Mouse (Mus musculus): ENCODE data around the gene Glis1. TPM values are rescaled to one million over a fixed set of nuclear protein-coding genes. Genes with fewer than 3 reads are reported as not detected.

The Glis1 gene
- polyA plus RNA-seq, 1 experiment from 2014 or later, result 0.18 TPM

DNA sequence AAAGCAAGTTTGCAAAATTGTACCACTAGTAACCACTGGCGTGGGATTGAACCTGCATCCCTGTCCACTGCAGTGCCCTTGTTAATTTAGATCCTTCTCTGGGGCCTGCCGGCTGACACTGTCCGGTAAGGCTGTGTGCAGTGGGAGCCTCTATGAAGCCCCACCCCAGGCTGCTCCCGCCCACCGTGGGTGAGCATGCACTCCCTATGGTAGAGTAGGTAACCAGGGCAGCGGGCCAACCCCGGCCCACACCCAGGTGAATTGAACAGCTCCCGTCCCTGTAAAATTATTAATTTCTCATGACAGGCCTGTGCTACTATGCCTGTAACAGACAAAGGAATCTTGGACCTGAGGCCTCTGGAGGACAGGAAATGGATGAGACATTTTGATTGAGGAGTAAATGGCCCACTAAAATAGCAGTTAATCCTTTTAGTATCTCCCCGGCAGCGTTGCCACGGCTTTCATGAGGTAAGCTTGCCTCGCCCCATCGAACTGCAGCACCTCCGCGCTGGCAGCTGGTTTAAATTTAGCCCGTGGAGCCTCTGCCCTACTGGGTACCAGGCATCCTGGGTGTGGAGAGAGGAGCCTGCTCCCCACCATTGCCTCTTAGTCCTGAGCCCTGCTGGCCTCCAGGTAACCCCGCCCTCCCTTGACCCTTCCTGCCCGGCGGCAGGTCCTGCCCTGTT is 136.1 kb downstream of the Glis1 start:
- H3K4me1 ChIP-seq (replicated peaks; ENCODE audit: control insufficient read depth, insufficient read depth, low read length), result no peaks in the 10 kb centered on the region
- no peaks in the 10 kb centered on the region for H3K36me3 ChIP-seq (ENCODE audit: control insufficient read depth, insufficient read depth)
- no peak for TF ChIP-seq CTCF (IDR thresholded peaks at IDR 0.05; ENCODE audit: low read depth)
- H3K9me3 ChIP-seq (ENCODE audit: control insufficient read depth), result no peaks in the 10 kb centered on the region
- H3K9ac ChIP-seq (ENCODE audit: low read depth, low read length), result no peak overlapping the region
- H3K27ac ChIP-seq (ENCODE audit: low read depth, low read length), result no peak overlapping the region
- WGBS, result 32% methylated on average over 19 of the region's 19 CpGs
- ATAC-seq, result no peak
- H3K27me3 ChIP-seq (replicated peaks; ENCODE audit: control insufficient read depth, insufficient read depth, low read length), result no peaks in the 10 kb centered on the region
- H3K4me2 ChIP-seq (replicated peaks; ENCODE audit: low read depth), result peak overlapping the region; percentile 21; the same call in 1 of the 2 replicates
- no peak overlapping the region for H3K4me3 ChIP-seq (ENCODE audit: low read depth, low read length)

DNA sequence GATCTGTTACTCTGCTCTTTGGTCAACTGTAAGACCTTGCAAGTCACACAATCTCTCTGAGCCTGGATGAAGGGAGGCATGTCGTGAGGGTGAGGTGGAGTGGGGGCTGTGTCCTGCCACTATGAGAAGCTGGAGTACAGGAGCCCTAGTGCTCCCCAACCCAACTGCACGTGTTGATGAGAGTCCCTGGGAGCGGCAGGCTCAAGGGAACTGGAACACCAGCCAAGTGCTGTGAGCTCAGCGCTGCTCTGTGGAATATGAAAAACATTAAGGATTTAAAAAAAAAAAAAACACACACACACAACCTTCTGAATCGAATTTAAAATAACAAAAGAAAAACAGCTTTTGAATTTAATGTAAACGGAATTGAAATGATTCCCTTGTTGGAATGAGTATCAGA is 141.4 kb downstream of the Glis1 start:
- no peak overlapping the region for H3K4me3 ChIP-seq (ENCODE audit: low read depth, low read length)
- no peak for ATAC-seq
- 53% methylated on average over 6 of the region's 6 CpGs for WGBS

DNA sequence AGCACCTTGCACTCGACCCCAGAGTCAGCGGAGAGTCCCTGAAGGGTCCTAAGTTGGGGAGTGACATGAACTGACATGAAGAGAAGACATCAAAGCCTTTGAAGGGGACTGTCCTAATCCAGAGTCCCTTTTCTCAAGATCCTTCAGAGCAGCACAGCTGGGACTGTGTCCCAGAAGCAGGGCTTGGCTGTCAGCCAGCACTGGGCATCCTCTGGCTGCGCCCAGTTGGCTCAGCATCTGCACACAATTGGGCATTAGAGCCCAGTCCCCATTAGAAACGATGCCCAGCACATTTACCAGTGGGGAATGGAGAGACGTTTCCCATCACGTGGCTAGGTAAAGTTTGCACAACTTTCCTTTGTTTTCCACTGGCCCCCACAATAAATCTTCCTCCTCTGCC is 142.4 kb downstream of the Glis1 start:
- TF ChIP-seq CTCF (IDR thresholded peaks at IDR 0.05; ENCODE audit: low read depth), result no peak
- Histone ChIP-seq H3K27ac (ENCODE audit: low read depth, low read length) (no peak overlapping the region), H3K4me2 (replicated peaks; ENCODE audit: low read depth) (no peak overlapping the region), H3K9ac (ENCODE audit: low read depth, low read length) (no peak overlapping the region), H3K4me1 (replicated peaks; ENCODE audit: control insufficient read depth, insufficient read depth, low read length) (no peaks in the 10 kb centered on the region), H3K4me3 (ENCODE audit: low read depth, low read length) (no peak overlapping the region), H3K9me3 (ENCODE audit: control insufficient read depth) (no peaks in the 10 kb centered on the region), H3K27me3 (replicated peaks; ENCODE audit: control insufficient read depth, insufficient read depth, low read length) (no peaks in the 10 kb centered on the region), H3K36me3 (ENCODE audit: control insufficient read depth, insufficient read depth) (no peaks in the 10 kb centered on the region)
- WGBS, result 38% methylated on average over 6 of the region's 6 CpGs
- no peak for ATAC-seq

More for the DNA sequence above, 141.4 kb downstream of the Glis1 start:
- Histone ChIP-seq H3K9me3 (ENCODE audit: control insufficient read depth) (no peaks in the 10 kb centered on the region), H3K9ac (ENCODE audit: low read depth, low read length) (no peak overlapping the region), H3K4me1 (replicated peaks; ENCODE audit: control insufficient read depth, insufficient read depth, low read length) (no peaks in the 10 kb centered on the region), H3K36me3 (ENCODE audit: control insufficient read depth, insufficient read depth) (no peaks in the 10 kb centered on the region), H3K27ac (ENCODE audit: low read depth, low read length) (no peak overlapping the region), H3K4me2 (replicated peaks; ENCODE audit: low read depth) (no peak overlapping the region), H3K27me3 (replicated peaks; ENCODE audit: control insufficient read depth, insufficient read depth, low read length) (no peaks in the 10 kb centered on the region)
- TF ChIP-seq CTCF (IDR thresholded peaks at IDR 0.05; ENCODE audit: low read depth), result no peak

DNA sequence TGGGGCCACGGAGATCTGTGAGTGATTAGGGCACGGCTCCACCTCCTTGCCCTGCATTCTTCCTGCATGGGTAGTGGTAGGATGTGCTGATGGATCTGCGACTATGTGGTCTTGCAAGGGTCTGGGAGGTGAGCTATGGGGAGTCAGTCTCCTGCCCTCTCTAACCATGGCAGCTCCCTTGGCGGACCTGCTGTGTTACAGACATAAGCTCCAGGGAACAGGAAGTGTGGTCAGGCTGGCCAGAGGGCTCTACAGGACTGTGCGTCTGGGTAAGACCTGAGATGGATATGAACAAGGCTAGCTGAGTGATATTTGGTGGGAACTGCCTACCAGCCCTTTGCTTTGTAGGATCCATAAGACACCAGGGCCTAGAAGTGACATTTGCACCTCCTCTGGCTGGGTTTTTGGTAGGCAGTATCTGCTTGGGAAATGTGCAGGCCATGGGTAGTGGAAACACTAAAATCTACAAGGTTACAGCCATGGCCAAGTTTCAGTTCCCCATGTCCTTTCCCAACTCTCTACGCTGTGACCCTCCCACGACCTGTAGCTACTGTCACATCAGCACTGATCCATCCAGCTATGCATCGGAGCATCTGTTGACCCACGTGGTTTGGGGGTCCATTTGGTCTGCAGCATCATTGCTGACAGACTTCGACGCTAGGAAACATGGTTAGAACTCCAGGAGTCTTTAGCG is 142.9 kb downstream of the Glis1 start:
- Histone ChIP-seq H3K27ac (ENCODE audit: low read depth, low read length) (no peak overlapping the region), H3K9me3 (ENCODE audit: control insufficient read depth) (no peaks in the 10 kb centered on the region), H3K4me3 (ENCODE audit: low read depth, low read length) (no peak overlapping the region), H3K4me1 (replicated peaks; ENCODE audit: control insufficient read depth, insufficient read depth, low read length) (no peaks in the 10 kb centered on the region), H3K9ac (ENCODE audit: low read depth, low read length) (no peak overlapping the region), H3K36me3 (ENCODE audit: control insufficient read depth, insufficient read depth) (no peaks in the 10 kb centered on the region), H3K4me2 (replicated peaks; ENCODE audit: low read depth) (no peak overlapping the region), H3K27me3 (replicated peaks; ENCODE audit: control insufficient read depth, insufficient read depth, low read length) (no peaks in the 10 kb centered on the region)
- ATAC-seq, result no peak
- no peak for TF ChIP-seq CTCF (IDR thresholded peaks at IDR 0.05; ENCODE audit: low read depth)
- 70% methylated on average over 12 of the region's 12 CpGs for WGBS

DNA sequence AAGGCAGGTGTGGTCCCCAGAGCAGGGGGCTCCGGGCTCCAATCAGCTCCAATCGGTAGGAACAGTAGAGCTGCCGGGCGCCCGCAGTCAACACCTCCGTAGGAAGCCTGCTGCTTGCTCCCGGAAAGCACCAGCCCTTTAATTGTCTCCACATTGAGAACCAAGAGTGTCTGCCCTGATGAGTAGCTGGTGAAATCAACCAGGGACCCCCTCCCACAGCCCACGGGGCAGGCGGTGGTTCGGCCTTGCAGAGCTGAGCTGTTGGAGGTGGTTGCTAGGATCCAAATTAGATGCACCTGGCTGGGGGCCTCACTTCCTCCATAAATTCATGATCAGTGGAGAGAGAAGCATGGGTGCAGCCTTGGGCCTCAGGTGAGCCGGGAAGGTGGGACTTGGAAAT is 146.5 kb downstream of the Glis1 start:
- Histone ChIP-seq H3K4me3 (ENCODE audit: low read depth, low read length) (no peak overlapping the region), H3K9me3 (ENCODE audit: control insufficient read depth) (no peaks in the 10 kb centered on the region), H3K4me1 (replicated peaks; ENCODE audit: control insufficient read depth, insufficient read depth, low read length) (no peaks in the 10 kb centered on the region), H3K27me3 (replicated peaks; ENCODE audit: control insufficient read depth, insufficient read depth, low read length) (no peaks in the 10 kb centered on the region), H3K9ac (ENCODE audit: low read depth, low read length) (no peak overlapping the region), H3K4me2 (replicated peaks; ENCODE audit: low read depth) (no peak overlapping the region), H3K27ac (ENCODE audit: low read depth, low read length) (no peak overlapping the region), H3K36me3 (ENCODE audit: control insufficient read depth, insufficient read depth) (no peaks in the 10 kb centered on the region)
- TF ChIP-seq CTCF (IDR thresholded peaks at IDR 0.05; ENCODE audit: low read depth), result no peak
- WGBS, result 81% methylated on average over 11 of the region's 11 CpGs
- no peak for ATAC-seq

DNA sequence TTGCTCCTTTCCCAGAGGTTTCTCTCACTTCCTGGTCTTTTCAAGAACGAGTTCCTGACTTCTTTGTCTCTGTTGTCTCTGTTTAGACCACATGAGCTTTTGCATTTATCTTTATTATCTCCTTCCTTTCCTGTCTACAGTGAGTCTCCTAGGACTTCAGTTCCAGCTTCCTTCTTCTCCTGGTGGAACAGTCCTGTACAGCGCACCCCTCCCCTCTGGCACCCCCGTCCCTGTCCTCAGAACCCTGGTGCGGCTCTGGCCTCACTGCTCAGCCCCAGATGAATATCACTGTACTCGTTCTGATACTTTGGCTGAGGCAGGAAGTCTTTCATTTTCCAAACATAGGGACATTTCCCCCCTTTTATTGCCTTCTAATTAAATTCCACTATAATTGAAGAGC is 152.0 kb downstream of the Glis1 start:
- Histone ChIP-seq H3K27me3 (replicated peaks; ENCODE audit: control insufficient read depth, insufficient read depth, low read length) (no peaks in the 10 kb centered on the region), H3K36me3 (ENCODE audit: control insufficient read depth, insufficient read depth) (no peaks in the 10 kb centered on the region), H3K9ac (ENCODE audit: low read depth, low read length) (no peak overlapping the region), H3K4me1 (replicated peaks; ENCODE audit: control insufficient read depth, insufficient read depth, low read length) (no peaks in the 10 kb centered on the region), H3K4me3 (ENCODE audit: low read depth, low read length) (no peak overlapping the region), H3K27ac (ENCODE audit: low read depth, low read length) (no peak overlapping the region), H3K4me2 (replicated peaks; ENCODE audit: low read depth) (no peak overlapping the region), H3K9me3 (ENCODE audit: control insufficient read depth) (no peaks in the 10 kb centered on the region)
- ATAC-seq, result no peak
- 51% methylated on average over 5 of the region's 5 CpGs for WGBS
- no peak for TF ChIP-seq CTCF (IDR thresholded peaks at IDR 0.05; ENCODE audit: low read depth)
